Mouse (Mus musculus) cerebellum, adult 2 months (tissue): ENCODE measurements around the gene Acot12.

Experiments
- CTCF ChIP-seq: fragments of 200-500 bp; IDR thresholded peaks from 2 replicates; pipeline ENCODE4 v1.5.1; 2011; ENCODE audit warnings: low read depth, mild to moderate bottlenecking, control low read depth, low read length, moderate library complexity, borderline replicate concordance; ENCODE audit not compliant: insufficient read depth
- POLR2A ChIP-seq: fragments of 200-500 bp; IDR thresholded peaks from 2 replicates; pipeline ENCODE4 v1.6.1; 2011; ENCODE audit warnings: low read length, control low read depth, borderline replicate concordance; ENCODE audit not compliant: insufficient read depth

- TF ChIP-seq POLR2A (no peak), CTCF (no peak)
Observed at GRCm38 (mm10) chr13:91779892-91780291, 38.6 kb downstream of the Acot12 start.
